Mouse (Mus musculus) stomach, embryonic 16.5 days (tissue): ENCODE measurements at regions not wholly inside any gene's neighbourhood (a gene's known extent, or its start where the extent isn't known, plus 50 kb on each side); places are given as distances from the start of the nearest gene placed in this dataset.

Source experiments
- ATAC-seq: fragments of 200-750 bp; cut with Nextera tagmentation; 2 replicates; pipeline ENCODE4 v1.8.0; 2017; ENCODE audit warnings: moderate number of reproducible peaks, moderate TSS enrichment; ENCODE audit not compliant: insufficient read depth, low FRiP score
- H3K27ac ChIP-seq: fragments of 300-500 bp; sonication (generic); 2 replicates; pipeline ENCODE4 v1.5.1; 2014; ENCODE audit warnings: low read length
- H3K27me3 ChIP-seq: fragments of 300-500 bp; sonication (generic); 2 replicates; pipeline ENCODE4 v1.6.1; 2014; ENCODE audit warnings: low read length, control low read depth, mixed read lengths; ENCODE audit not compliant: control insufficient read depth, insufficient read depth
- H3K36me3 ChIP-seq: fragments of 300-500 bp; sonication (generic); 2 replicates; pipeline ENCODE4 v1.6.1; 2014; ENCODE audit warnings: low read length; ENCODE audit not compliant: control insufficient read depth, insufficient read depth
- H3K4me1 ChIP-seq: fragments of 300-500 bp; sonication (generic); 2 replicates; pipeline ENCODE4 v1.6.1; 2014; ENCODE audit warnings: low read length, control low read depth, mixed read lengths; ENCODE audit not compliant: control insufficient read depth, insufficient read depth
- H3K4me2 ChIP-seq: fragments of 300-500 bp; sonication (generic); 2 replicates; pipeline ENCODE4 v1.6.1; 2014; ENCODE audit warnings: low read depth, low read length, mixed read lengths
- H3K4me3 ChIP-seq: fragments of 300-500 bp; sonication (generic); replicated peaks from 2 replicates; pipeline ENCODE4 v1.5.1; 2014; ENCODE audit warnings: mild to moderate bottlenecking, low read length
- H3K9ac ChIP-seq: fragments of 300-500 bp; sonication (generic); 2 replicates; pipeline ENCODE4 v1.6.1; 2014; ENCODE audit warnings: low read length
- H3K9me3 ChIP-seq: fragments of 300-500 bp; sonication (generic); replicated peaks from 2 replicates; pipeline ENCODE4 v1.6.1; 2016; ENCODE audit warnings: low read length, control low read depth; ENCODE audit not compliant: control insufficient read depth
- WGBS: fragments of 180-500 bp; shearing (Covaris S2); extraction: QIAGEN DNeasy Blood & Tissue Kit; methylation state at CpG from one replicate; pipeline ENCODE4 v1.1.7; 2014; 5-methylcytosine and 5-hydroxymethylcytosine counted together

- Histone ChIP-seq H3K9ac (no peak overlapping the region), H3K36me3 (no peaks in the 10 kb centered on the region), H3K27ac (no peak overlapping the region), H3K4me2 (no peak overlapping the region), H3K27me3 (no peaks in the 10 kb centered on the region), H3K4me3 (no peak overlapping the region), H3K4me1 (no peaks in the 10 kb centered on the region), H3K9me3 (no peaks in the 10 kb centered on the region)
- ATAC-seq: no peak
- 83% methylated on average over 6 of the region's 6 CpGs for WGBS
These were observed 108.8 kb downstream of the Gm9733 start for GRCm38 (mm10) chr3:15223266-15223665.

GRCm38 (mm10) chr3:15224452-15224851 lies 107.7 kb downstream of the Gm9733 start:
- Histone ChIP-seq H3K4me1 (no peaks in the 10 kb centered on the region), H3K27me3 (no peaks in the 10 kb centered on the region), H3K27ac (no peak overlapping the region), H3K4me3 (no peak overlapping the region), H3K9me3 (no peaks in the 10 kb centered on the region), H3K9ac (no peak overlapping the region), H3K36me3 (no peaks in the 10 kb centered on the region), H3K4me2 (no peak overlapping the region)
- ATAC-seq: no peak
- 46% methylated on average over 1 of the region's 1 CpGs for WGBS

- H3K9me3 ChIP-seq: no peaks in the 10 kb centered on the region
- no peaks in the 10 kb centered on the region for H3K36me3 ChIP-seq
- no peak overlapping the region for H3K9ac ChIP-seq
- no peaks in the 10 kb centered on the region for H3K27me3 ChIP-seq
- H3K4me2 ChIP-seq: no peak overlapping the region
- no peak overlapping the region for H3K27ac ChIP-seq
- no peak overlapping the region for H3K4me3 ChIP-seq
- H3K4me1 ChIP-seq: no peaks in the 10 kb centered on the region
- ATAC-seq: no peak
- 79% methylated on average over 2 of the region's 2 CpGs for WGBS
These were observed 103.5 kb downstream of the Gm9733 start for GRCm38 (mm10) chr3:15228641-15229040.

- H3K36me3 ChIP-seq: no peaks in the 10 kb centered on the region
- H3K27ac ChIP-seq: no peak overlapping the region
- H3K9me3 ChIP-seq: no peaks in the 10 kb centered on the region
- no peaks in the 10 kb centered on the region for H3K4me1 ChIP-seq
- no peak overlapping the region for H3K9ac ChIP-seq
- WGBS: 77% methylated on average over 6 of the region's 6 CpGs
- H3K4me2 ChIP-seq: no peak overlapping the region
- no peaks in the 10 kb centered on the region for H3K27me3 ChIP-seq
- no peak overlapping the region for H3K4me3 ChIP-seq
- ATAC-seq: no peak
These were observed 101.9 kb downstream of the Gm9733 start for GRCm38 (mm10) chr3:15230204-15230603.

- Histone ChIP-seq H3K27ac (no peak overlapping the region), H3K36me3 (no peaks in the 10 kb centered on the region), H3K27me3 (no peaks in the 10 kb centered on the region), H3K9ac (no peak overlapping the region), H3K4me1 (no peaks in the 10 kb centered on the region), H3K9me3 (no peaks in the 10 kb centered on the region), H3K4me2 (no peak overlapping the region), H3K4me3 (no peak overlapping the region)
- no peak for ATAC-seq
- 24% methylated on average over 3 of the region's 3 CpGs for WGBS
These were observed 100.7 kb downstream of the Gm9733 start for GRCm38 (mm10) chr3:15231433-15231832.

GRCm38 (mm10) chr3:15237817-15238432 lies 94.2 kb downstream of the Gm9733 start:
- no peak overlapping the region for H3K27ac ChIP-seq
- WGBS: 65% methylated on average over 5 of the region's 5 CpGs
- no peak overlapping the region for H3K4me2 ChIP-seq
- no peaks in the 10 kb centered on the region for H3K4me1 ChIP-seq
- no peaks in the 10 kb centered on the region for H3K9me3 ChIP-seq
- H3K27me3 ChIP-seq: no peaks in the 10 kb centered on the region
- ATAC-seq: no peak
- H3K36me3 ChIP-seq: no peaks in the 10 kb centered on the region
- no peak overlapping the region for H3K9ac ChIP-seq
- H3K4me3 ChIP-seq: no peak overlapping the region

- Histone ChIP-seq H3K9ac (no peak overlapping the region), H3K4me3 (no peak overlapping the region), H3K9me3 (no peaks in the 10 kb centered on the region), H3K36me3 (no peaks in the 10 kb centered on the region), H3K27me3 (no peaks in the 10 kb centered on the region), H3K4me1 (no peaks in the 10 kb centered on the region), H3K4me2 (no peak overlapping the region), H3K27ac (no peak overlapping the region)
- no peak for ATAC-seq
These were observed 89.7 kb downstream of the Gm9733 start for GRCm38 (mm10) chr3:15242388-15242787.

GRCm38 (mm10) chr3:15243584-15243983 lies 88.5 kb downstream of the Gm9733 start:
- Histone ChIP-seq H3K4me3 (no peak overlapping the region), H3K9ac (no peak overlapping the region), H3K27me3 (no peaks in the 10 kb centered on the region), H3K36me3 (no peaks in the 10 kb centered on the region), H3K27ac (no peak overlapping the region), H3K4me2 (no peak overlapping the region), H3K4me1 (no peaks in the 10 kb centered on the region), H3K9me3 (no peaks in the 10 kb centered on the region)
- no peak for ATAC-seq
- WGBS: 43% methylated on average over 5 of the region's 5 CpGs

GRCm38 (mm10) chr3:15244999-15245398 lies 87.1 kb downstream of the Gm9733 start:
- Histone ChIP-seq H3K36me3 (no peaks in the 10 kb centered on the region), H3K4me2 (no peak overlapping the region), H3K9ac (no peak overlapping the region), H3K9me3 (no peaks in the 10 kb centered on the region), H3K27ac (no peak overlapping the region), H3K4me1 (no peaks in the 10 kb centered on the region), H3K27me3 (no peaks in the 10 kb centered on the region), H3K4me3 (no peak overlapping the region)
- no peak for ATAC-seq
- 17% methylated on average over 6 of the region's 6 CpGs for WGBS
